Mouse (Mus musculus): Measurements from ENCODE around the gene Cyb5rl. TPM values are rescaled to one million over a fixed set of nuclear protein-coding genes. Genes with fewer than 3 reads are reported as not detected.

The Cyb5rl gene
- total RNA-seq (2014; rRNA removed) (5.1 and 20.5 TPM in 2 replicates), polyA plus RNA-seq (2015; fragmentation: Nextera tagmentation; extraction: Ambion mirVana) (4.6 and 5.6 TPM in 2 replicates)

- H3K4me1 ChIP-seq (ENCODE audit: insufficient read depth, low read length) = no peaks in the 10 kb centered on the region
- peak within 1 kb of the TSS; percentile 87 for H3K4me3 ChIP-seq (ENCODE audit: low read depth, low read length)
- DNase-seq (ENCODE audit: low spot score) = peak; percentile 97
- peak within 1 kb of the TSS; percentile 68 for H3K27ac ChIP-seq (ENCODE audit: low read depth, low read length)
- TF ChIP-seq CTCF (IDR thresholded peaks at IDR 0.05) = no peak; the same call in 1 of the 2 replicates
- H3K9ac ChIP-seq (replicated peaks; ENCODE audit: low read length, poor library complexity, severe bottlenecking) = peak within 1 kb of the TSS; percentile 77
- WGBS = under 1% methylated on average over 60 of the region's 60 CpGs
- peak within 1 kb of the TSS; percentile 99 for H3K4me2 ChIP-seq (ENCODE audit: low read depth, low read length, poor library complexity, severe bottlenecking)
- H3K36me3 ChIP-seq (ENCODE audit: insufficient read depth, low read length) = peaks cover 25% of the 10 kb centered on the region
- no peaks in the 10 kb centered on the region for H3K27me3 ChIP-seq (ENCODE audit: insufficient read depth, low read length)
- ATAC-seq (ENCODE audit: low FRiP score) = peak; percentile 99
- H3K9me3 ChIP-seq (ENCODE audit: low read length) = no peaks in the 10 kb centered on the region
Observed at GRCm38 (mm10) chr4:107066252-107067124, at the start of gene Cyb5rl, which contains the start of gene Mrpl37. Gene Cyb5rl (plus strand): TSS chr4:107066988. Gene Mrpl37 (minus strand): TSS chr4:107066868.

GRCm38 (mm10) chr4:107017257-107017656 is 49.5 kb upstream of the Cyb5rl start:
- H3K9me3 ChIP-seq (ENCODE audit: low read length) = no peaks in the 10 kb centered on the region
- no peak overlapping the region for H3K9ac ChIP-seq (replicated peaks; ENCODE audit: low read length, poor library complexity, severe bottlenecking)
- no peak overlapping the region for H3K4me2 ChIP-seq (ENCODE audit: low read depth, low read length, poor library complexity, severe bottlenecking)
- DNase-seq (ENCODE audit: low spot score) = no peak
- H3K27ac ChIP-seq (ENCODE audit: low read depth, low read length) = no peak overlapping the region
- no peak overlapping the region for H3K4me3 ChIP-seq (ENCODE audit: low read depth, low read length)
- H3K4me1 ChIP-seq (ENCODE audit: insufficient read depth, low read length) = peaks cover 26% of the 10 kb centered on the region
- no peaks in the 10 kb centered on the region for H3K36me3 ChIP-seq (ENCODE audit: insufficient read depth, low read length)
- TF ChIP-seq CTCF (IDR thresholded peaks at IDR 0.05) = no peak
- H3K27me3 ChIP-seq (ENCODE audit: insufficient read depth, low read length) = no peaks in the 10 kb centered on the region
- ATAC-seq (ENCODE audit: low FRiP score) = no peak

- H3K36me3 ChIP-seq (ENCODE audit: insufficient read depth, low read length) = no peaks in the 10 kb centered on the region
- no peaks in the 10 kb centered on the region for H3K27me3 ChIP-seq (ENCODE audit: insufficient read depth, low read length)
- ATAC-seq (ENCODE audit: low FRiP score) (no peak), DNase-seq (ENCODE audit: low spot score) (no peak)
- H3K4me3 ChIP-seq (ENCODE audit: low read depth, low read length) = no peak overlapping the region
- peak overlapping the region; percentile 21; the same call in 1 of the 2 replicates for H3K27ac ChIP-seq (ENCODE audit: low read depth, low read length)
- no peak overlapping the region for H3K4me2 ChIP-seq (ENCODE audit: low read depth, low read length, poor library complexity, severe bottlenecking)
- H3K4me1 ChIP-seq (ENCODE audit: insufficient read depth, low read length) = peaks cover 32% of the 10 kb centered on the region
- H3K9me3 ChIP-seq (ENCODE audit: low read length) = no peaks in the 10 kb centered on the region
- H3K9ac ChIP-seq (replicated peaks; ENCODE audit: low read length, poor library complexity, severe bottlenecking) = no peak overlapping the region
- TF ChIP-seq CTCF (IDR thresholded peaks at IDR 0.05) = no peak
- WGBS = 70% methylated on average over 3 of the region's 3 CpGs
Observed at GRCm38 (mm10) chr4:107018521-107018920, 48.3 kb upstream of the Cyb5rl start.

GRCm38 (mm10) chr4:107019027-107019426 is 47.8 kb upstream of the Cyb5rl start:
- H3K27me3 ChIP-seq (ENCODE audit: insufficient read depth, low read length) = no peaks in the 10 kb centered on the region
- no peak overlapping the region for H3K4me3 ChIP-seq (ENCODE audit: low read depth, low read length)
- DNase-seq (ENCODE audit: low spot score) (peak; percentile 65), ATAC-seq (ENCODE audit: low FRiP score) (no peak)
- H3K9me3 ChIP-seq (ENCODE audit: low read length) = no peaks in the 10 kb centered on the region
- peak overlapping the region; percentile 21; the same call in 1 of the 2 replicates for H3K27ac ChIP-seq (ENCODE audit: low read depth, low read length)
- H3K36me3 ChIP-seq (ENCODE audit: insufficient read depth, low read length) = no peaks in the 10 kb centered on the region
- H3K4me2 ChIP-seq (ENCODE audit: low read depth, low read length, poor library complexity, severe bottlenecking) = no peak overlapping the region
- 0 out of 2 replicates have a peak overlapping the region, but pooled peaks have one; percentile 3 for H3K9ac ChIP-seq (replicated peaks; ENCODE audit: low read length, poor library complexity, severe bottlenecking)
- 14% methylated on average over 7 of the region's 7 CpGs for WGBS
- no peak for TF ChIP-seq CTCF (IDR thresholded peaks at IDR 0.05)
- peaks cover 32% of the 10 kb centered on the region for H3K4me1 ChIP-seq (ENCODE audit: insufficient read depth, low read length)

- DNase-seq (ENCODE audit: low spot score) = no peak
Observed at GRCm38 (mm10) chr4:107020287-107021000, 46.3 kb upstream of the Cyb5rl start.

More at GRCm38 (mm10) chr4:107020287-107021000, 46.3 kb upstream of the Cyb5rl start:
- no peaks in the 10 kb centered on the region for H3K27me3 ChIP-seq (ENCODE audit: insufficient read depth, low read length)
- H3K36me3 ChIP-seq (ENCODE audit: insufficient read depth, low read length) = no peaks in the 10 kb centered on the region
- TF ChIP-seq CTCF (IDR thresholded peaks at IDR 0.05) = no peak
- H3K9ac ChIP-seq (replicated peaks; ENCODE audit: low read length, poor library complexity, severe bottlenecking) = no peak overlapping the region
- peaks cover 31% of the 10 kb centered on the region for H3K4me1 ChIP-seq (ENCODE audit: insufficient read depth, low read length)
- no peak overlapping the region for H3K4me3 ChIP-seq (ENCODE audit: low read depth, low read length)
- WGBS = 78% methylated on average over 5 of the region's 5 CpGs
- H3K9me3 ChIP-seq (ENCODE audit: low read length) = no peaks in the 10 kb centered on the region
- ATAC-seq (ENCODE audit: low FRiP score) = no peak
- no peak overlapping the region for H3K27ac ChIP-seq (ENCODE audit: low read depth, low read length)
- H3K4me2 ChIP-seq (ENCODE audit: low read depth, low read length, poor library complexity, severe bottlenecking) = no peak overlapping the region
